Mouse (Mus musculus): Measurements from ENCODE around the gene Scnn1g. TPM values are rescaled to one million over a fixed set of nuclear protein-coding genes. Genes with fewer than 3 reads are reported as not detected.
A peak's percentile ranks its signal among the peaks of the same experiment; 100 is the strongest.

Scnn1g gene
- total RNA-seq (2021): under 1 TPM in 1 of 2 experiments, not detected in 1; 0.14 TPM
- 0.04 and 0.06 TPM in 2 replicates for polyA plus RNA-seq (2012; rRNA removed)
- long read RNA-seq: 0 reads

DNA sequence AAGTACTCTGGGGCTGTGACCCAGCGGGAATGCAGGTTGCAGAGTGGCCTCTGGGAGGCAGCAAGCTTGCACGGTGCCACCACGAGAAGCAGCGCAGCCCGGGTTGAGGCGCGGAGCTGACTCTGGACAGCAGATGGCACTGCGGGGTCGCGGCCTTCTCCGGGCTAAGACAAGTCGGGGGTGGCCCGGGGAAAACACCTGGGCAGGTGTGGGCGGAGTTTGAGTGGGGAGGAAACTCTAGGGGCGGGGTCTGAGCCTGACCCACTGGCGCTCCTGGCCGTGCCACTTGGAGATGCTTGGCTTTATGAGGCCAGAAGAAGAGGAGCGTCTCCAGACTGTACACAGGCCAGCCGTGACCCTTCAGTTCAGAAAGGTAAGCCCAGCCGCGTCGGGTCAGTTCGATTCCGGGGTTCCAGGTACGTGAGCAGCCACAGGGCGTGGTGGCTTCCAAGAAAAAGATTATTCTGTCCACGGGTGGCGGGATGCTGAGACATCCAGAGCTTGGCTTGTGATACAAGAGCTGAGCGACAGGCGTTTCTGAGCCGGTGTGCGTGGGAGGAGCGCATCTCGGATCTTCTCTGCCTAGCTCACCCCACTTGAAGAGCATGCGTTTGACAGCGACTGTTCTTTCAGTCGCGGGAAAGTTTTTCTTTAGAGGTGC is at the start of gene Scnn1g:
Scnn1g (plus strand) TSS at position 309 of the 661 bp plus-strand sequence.
- DNase-seq: peak; percentile 87

DNA sequence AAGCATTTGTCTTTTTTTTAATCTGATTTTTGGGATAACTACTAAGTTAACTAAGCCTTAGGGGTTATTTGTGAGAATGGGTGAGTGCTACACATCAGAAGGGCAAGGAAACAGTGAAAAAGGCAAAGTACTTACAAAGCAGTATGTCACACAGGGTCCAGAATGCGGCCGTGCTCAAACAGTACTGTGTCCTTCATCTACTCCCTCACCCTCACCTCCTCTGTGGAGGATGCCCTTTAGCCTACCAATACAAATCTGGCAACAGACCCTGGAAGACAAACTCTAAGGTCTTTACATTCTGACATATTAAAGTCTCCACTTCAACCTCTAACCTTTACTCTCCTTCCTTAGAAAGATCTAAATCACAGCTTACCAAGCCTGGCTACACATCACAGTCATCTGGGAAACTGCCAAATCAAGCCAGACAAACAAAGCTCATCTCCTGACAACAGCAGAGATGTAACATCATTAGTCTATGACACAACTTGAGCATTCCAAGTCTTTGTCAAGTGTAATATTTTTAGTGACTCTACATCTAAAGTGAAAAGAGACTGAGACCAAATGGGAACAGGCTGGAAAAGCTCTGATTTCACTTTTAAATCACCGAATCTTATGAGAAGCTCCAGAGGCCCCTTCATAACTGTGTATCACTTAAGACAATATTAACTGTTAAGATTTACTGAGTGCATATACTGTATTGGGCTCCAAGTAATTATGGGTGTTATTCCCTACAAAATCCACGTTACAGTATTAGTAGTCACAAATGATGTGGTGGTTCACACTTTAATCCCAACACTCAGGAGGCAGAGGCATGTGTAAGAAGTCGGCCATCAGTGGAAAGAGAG is 48.9 kb upstream of the Scnn1g start:
- DNase-seq: no peak

DNA sequence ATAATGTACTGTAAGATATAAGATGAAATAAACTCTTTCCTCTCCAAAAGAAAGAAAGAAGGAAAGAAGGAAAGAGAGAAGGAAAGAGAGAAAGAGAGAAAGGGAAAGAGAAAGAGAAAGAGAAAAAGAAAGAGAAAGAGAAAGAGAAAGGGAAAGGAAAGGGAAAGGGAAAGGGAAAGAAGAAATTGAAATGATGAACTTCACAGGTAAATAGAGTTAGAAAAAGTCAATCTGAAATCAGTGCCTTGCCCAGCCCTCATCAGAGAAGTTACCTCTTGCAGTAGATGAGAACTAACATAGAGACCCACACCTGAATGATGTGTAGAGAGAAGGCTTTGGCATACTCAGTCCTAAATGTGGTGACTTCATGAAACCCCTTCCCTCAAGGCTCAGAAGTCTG is 44.9 kb upstream of the Scnn1g start:
- DNase-seq: no peak

DNA sequence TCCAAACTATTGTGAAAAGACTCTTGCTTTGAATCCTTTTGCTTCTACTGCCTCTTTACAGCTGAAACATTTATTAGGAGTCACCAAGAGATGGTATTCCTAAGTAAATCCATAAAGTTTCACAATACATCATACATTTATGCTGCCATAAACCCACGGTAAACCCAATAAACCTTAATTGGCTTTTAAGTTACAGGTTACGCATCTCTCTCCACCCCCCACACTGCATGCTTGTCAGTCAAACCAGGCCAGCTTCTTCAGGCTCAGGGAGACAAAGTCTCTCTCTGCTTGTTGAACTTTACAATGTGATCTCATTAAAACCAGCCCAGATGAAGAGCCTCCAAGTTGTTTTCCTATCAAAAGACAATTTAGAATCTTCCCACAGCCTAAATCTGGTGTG is 42.5 kb upstream of the Scnn1g start:
- DNase-seq: no peak

DNA sequence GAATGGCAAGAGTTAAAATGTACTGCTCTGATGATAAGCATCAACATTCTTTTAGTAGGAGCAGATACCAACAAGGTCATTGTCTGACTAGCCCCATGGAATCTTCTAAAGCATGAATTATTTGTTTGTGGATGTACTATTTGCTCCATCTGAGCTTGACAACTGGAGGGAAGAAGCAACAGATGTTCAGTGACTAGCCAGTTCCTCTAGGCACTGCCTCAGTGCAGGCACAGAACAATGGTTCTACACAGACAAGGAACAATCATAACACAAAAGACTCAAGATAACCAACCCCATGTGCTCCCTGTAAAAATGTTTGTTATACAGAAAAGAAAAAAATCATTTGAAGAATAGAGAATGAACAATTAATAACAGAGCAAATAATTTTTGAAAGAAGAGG is 37.1 kb upstream of the Scnn1g start:
- DNase-seq: no peak

DNA sequence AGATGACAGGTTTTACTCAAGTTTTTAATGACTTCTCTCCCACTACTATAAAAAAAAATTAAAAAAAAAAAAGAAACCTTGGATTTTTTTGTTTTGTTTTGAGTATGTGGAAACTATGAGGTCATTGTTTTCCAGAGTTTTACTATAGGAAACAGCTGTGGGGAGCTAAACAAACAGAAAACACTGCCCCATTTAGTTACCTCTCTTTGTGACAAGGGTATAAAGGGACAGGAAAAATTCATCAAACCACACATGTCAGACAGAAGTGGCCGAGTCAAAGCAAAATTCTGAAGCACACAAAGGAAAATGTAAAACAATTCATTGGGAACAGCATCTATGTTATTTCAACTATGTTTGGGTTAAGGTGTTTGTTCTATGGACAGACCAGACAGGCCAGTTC is 36.7 kb upstream of the Scnn1g start:
- DNase-seq: no peak

DNA sequence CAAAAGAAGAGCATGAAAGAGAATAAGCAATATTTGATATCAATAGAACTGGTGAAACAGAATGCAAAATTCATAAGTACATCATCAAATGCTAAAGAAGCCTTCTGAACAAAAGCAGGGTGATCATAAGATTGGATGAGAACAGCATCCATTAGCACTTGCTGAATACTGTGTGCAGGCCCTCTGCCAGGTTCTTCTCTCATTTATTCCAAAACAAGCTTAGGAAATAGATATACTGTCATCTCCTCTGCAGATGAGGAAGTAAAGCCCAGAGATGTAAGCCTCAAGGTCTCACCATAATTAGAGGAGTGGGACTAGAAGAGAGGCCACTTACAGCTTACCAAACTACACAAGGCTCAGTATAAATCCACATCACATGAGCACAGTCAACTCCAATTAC is 35.1 kb upstream of the Scnn1g start:
- DNase-seq: no peak

DNA sequence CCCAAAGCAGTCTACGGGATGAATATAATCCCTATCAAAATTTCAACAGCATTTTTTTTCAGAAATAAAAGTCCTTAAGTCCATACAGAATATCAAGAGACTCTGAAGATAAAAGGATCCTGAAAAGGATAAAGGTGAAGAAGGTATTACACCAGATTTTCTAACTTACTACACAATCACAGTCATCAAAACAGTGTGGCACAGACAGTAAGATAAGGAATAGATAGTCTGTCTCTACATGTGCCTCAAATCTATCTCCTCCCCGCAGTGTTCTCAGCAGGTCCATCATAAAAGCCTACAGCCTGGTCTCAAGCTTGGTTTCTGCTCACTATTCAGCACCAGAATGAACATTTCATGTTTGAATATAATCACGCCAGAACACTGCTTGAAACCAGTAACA is 33.8 kb upstream of the Scnn1g start:
- DNase-seq: no peak

DNA sequence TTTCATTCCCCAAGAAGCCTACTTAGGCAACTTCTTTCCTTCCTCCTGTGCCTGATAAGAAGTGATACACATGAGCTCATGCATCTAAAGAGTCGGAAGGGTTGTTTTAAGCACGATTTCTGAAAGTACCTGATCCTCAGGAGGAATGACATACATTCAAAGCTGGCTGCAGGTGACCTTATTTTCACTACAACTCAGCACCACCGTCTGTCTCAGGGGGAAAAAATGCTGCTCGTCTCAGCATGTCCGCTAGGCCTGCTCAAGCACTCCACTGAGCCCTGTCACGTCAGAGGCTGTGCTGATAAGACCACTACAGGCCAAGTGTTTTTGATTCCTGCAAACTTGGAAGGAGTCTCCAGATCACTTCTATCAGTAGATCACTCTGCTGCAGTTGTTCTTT is 32.3 kb upstream of the Scnn1g start:
- DNase-seq: no peak

DNA sequence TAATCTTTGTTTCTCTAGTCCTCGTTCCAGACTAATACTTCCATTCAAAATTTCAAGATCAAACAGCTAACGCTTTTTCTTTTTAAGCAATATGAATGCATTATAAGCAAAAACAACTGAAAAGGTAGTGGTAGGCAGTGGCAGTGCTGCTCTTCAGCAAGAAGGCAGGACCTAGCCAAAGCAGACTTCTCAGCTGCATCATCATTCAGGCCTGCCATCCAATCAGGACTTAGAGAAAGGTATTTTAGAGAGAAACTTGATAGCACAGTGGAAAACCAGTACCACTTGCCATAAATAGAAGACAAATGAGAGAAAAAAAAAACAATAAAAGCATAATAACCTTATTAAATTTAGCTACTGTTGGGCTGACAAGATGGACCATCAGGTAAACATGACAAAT is 29.2 kb upstream of the Scnn1g start:
- no peak for DNase-seq

DNA sequence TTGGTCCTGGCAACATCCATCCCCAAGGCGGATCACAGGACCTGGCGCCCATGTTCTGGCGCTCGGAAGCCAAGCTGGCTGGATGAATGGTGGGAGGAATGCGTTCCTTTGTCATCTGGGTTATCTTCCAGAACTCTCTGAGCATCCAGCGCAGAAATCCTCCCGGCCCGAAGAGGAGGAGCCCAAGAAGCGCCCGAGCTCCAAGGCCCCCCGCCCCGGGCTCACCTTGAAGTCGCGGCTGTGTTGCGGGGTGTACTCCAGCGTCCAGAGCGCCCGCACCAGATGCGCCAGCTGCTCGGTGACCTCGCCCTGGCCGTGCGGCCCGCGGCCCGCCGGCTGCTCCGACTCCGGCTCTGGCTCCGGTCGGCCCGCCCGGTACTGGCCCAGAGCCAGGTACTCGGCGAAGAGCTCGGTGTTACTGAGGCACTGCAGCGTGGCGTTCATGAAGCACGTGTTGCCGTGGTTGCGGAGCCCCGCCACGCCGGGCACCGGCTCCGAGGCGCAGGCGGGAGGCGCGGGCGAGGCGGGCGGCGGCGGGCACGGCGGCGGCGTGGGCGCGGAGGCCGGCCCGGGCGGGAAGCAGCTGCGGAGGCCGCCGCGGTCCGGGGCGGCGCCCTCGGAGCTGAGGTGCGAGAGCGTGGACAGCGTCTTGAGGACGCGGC is 27.7 kb upstream of the Scnn1g start:
- DNase-seq: peak; percentile 74

DNA sequence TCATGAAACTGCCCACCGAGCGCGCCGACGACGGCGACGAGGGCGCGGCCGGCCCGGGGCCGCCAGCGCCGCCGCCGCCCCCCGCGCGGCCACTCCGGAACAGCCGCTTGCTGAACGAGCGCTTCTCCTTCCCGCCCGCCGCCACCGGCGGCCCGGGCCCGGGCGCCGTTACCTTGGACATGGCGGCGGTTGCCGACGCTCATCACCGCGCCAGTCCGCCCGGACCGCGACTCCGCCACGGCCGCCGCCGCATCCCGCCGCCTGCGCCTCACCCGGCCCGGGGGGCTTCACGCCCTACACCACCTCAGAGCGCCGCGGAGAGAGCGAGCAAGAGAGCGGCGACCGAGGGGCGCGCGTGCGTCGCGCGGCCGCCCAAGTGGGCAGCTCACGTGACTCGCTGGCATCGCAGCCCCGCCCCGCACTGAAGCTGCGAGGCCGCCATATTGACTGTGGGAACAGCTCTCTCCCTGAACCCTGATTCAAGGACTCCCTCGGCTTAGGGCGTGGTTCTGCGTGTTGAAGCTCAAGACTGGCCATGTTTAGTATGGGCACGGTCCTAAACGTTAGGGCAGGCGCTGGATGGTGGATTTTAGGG is 27.1 kb upstream of the Scnn1g start, which contains the start of gene Usp31:
Usp31 (minus strand) TSS at position 181 of the 595 bp plus-strand sequence.
- peak; percentile 97 for DNase-seq

DNA sequence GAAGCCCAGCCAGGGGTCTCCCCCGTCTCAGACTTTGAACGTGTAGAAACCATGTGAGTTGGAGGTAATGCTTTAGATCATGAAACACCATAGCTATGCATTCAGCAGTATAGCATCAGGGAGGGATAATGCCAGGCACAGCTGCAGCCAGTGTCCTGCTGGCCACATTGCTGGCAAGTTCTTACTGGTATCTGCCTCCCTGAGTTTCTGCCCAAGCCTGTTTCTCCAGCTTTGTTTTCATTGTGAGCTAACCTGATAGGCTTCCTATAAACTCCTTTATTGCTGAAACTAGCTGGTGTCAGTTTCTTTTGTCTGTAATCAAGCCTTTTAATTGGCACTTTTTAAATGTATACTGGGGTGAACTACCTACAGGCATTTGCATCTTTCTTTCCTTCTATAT is 23.1 kb upstream of the Scnn1g start:
- no peak for DNase-seq

DNA sequence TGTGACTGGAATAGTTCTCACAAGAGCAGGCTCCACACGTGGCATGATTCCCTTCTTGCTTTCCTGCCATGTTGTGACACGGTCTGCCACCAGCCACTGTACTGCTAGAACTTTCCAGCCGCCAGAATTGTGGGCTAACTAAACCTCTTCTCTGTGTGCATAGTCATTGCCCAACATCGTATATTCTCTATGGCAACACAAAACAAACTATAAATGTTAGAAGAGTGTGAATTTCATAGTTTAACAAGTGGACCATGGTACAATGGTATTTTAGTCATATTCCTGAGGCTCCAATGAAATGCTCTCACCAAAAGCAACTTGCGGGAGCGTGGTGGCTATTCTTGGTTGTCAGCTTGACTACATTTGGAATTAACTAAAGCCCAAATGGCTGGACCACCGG is 17.2 kb upstream of the Scnn1g start:
- no peak for DNase-seq

DNA sequence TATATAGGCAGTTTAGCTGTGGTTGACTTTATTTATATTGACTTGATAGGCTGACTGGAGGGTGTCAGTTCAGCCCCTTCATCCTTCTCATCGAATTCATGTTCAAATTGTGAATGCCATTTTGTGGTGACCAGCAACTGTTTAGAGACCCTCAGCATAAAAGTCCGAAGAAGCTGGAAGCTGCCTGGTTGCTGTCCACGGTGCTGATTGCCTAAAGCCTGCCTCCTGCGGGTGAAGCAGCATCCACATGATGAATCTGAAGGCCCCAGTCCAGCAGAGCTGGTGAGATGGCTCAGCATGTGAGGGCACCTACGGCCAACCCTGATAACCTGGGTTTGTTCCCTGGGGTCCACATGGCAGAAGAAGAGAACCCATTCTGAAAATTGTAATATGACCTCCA is 4.1 kb upstream of the Scnn1g start:
- peak; percentile 28 for DNase-seq

DNA sequence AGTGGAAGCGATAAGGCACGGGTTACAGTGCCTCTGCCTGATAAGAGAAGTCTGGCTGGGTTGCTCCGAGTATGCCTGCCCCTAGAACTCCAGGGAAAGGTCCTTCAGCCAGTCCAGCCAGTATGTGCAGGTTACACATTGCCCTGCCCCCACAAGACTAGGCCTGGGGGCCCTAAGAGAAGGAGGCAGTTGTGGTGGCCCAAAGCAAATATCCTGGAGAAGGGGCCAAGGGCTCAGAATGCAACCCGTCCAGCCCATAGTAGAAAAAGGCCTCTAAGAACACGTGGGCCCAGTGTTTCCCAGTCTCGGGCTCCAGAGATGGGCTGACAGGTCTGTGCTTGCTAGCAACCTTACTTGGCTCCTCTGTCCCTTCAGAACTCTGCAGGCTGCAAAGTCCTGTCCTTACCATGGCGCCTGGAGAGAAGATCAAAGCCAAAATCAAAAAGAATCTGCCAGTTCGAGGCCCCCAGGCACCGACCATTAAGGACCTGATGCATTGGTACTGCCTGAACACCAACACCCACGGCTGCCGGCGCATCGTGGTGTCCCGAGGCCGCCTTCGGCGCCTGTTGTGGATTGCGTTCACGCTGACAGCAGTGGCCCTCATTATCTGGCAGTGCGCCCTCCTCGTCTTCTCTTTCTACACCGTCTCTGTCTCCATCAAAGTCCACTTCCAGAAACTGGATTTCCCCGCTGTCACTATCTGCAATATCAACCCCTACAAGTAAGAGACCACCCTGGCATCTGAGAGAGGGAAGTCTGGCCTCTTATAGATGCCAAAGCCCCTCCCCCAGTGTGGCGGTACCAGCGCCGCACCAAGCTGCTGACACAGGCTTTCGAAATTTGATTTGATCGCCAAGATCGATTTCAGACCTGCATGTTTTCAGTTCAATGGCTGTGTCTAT is 3.5 kb downstream of the Scnn1g start:
- DNase-seq: no peak

DNA sequence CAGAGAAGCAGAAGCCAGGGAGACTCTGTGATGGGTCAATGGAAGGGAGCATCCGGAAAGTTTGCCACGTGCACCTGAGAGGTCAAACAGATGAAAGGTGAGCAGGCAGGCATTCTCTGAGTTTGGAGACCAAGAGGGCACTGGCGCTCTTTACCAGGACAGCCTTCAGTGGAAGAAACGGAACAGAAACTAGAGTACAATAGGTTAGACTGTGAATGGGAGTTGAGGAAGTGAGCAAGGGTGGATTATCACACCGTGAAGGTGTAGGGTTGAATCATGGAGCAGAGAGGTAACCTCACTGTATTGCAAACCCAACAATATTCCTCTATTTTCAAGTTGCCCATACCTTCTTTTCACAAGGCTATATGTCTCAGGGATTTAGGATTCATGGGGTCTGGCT is 16.0 kb downstream of the Scnn1g start:
- no peak for DNase-seq

DNA sequence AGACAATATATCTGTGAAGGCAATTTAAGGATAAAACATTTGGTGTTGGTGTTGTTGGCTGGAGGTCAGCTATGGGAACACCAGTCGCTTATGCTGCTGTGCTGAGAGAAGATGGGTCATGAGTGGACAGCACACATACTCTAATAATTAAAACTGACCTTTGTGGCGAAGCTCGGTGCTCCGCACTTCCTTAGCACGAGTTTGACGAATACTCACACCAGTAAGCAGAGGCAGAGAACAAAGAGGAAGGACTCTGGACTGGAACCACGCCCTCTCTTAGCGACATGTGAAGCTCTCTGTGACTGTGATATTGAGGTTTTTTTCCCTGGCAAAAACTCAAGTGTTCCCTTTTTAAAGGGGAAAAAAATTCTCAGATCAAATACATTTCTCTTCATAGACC is 20.5 kb downstream of the Scnn1g start:
- DNase-seq: no peak

DNA sequence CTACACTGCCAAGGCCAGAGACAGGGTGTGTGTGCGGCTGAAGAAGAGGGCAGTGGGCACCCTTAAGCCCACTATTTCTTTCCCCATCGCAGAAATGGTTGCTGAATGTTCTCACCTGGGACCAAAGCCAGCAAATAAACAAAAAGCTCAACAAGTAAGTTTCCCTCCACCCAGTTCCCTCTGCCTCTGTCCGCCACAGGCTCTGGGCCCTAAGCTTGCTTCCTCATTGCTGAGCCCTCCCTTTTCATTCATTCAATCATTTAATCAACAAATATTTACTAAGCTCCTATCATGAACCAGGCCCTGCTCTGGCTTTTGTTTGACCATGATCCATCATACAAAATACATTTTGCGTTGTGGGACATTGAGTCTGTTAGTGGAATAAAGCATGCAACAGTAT is 29.0 kb downstream of the Scnn1g start:
- no peak for DNase-seq

DNA sequence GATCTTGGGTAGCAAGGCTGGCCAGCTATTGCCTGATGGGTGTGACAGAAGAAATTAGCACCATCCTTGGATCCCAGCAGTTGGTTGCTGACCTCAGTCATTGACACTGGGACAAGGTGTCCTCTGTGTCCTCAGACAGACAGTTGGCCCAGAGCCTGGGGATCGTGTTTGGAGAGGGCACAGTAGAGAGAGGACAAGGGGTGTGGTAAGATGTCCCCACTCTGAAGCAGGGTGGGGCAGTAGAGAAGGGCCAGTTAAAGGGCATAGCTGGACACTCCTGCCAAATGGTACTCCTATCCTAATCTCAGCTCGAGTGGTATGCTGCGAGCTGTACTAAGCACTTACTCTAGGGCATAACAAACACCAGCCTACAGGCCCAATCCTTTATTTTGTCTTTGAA is 33.6 kb downstream of the Scnn1g start:
- DNase-seq: no peak

DNA sequence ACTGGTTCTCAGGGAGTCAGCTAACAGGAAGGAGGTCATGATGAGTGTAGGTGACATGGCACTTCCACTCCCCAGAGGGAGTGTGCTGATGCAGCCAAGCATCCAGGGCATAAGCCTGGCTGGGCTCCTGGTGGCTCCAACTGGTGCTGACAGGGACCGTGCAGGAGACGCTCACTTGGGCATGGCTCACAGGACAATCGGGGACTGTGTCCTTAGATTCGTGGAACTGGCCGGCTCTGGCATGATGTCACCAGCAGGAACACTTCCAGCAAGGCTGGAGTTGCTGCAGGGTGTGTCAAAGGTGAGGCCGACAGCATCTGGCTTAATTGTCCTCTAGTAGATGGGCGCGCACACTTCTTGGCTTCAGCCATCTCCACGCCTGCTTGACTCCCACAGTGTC is 34.7 kb downstream of the Scnn1g start:
- peak; percentile 14 for DNase-seq

DNA sequence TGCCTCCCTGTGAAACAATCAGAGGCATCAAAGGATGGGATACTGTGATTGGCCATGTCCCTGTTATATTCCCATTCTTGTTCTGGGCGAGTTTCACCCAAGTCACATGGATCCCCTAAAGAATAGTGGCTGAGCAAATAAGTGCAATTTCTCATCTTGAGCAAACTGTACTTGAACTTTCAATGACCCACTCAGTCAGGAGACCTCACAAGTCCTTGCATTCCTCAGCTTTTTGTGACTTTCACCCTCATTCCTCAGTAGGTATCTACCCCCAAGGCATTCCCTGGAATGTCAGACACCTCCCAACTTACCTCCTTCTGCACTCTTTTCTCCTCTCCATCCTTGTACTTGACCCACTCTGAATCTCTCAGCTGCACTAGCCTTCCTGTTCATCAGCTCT is 44.3 kb downstream of the Scnn1g start:
- DNase-seq: no peak

Data from adrenal gland, adult 2 months (tissue).